Mouse (Mus musculus): Measurements from ENCODE around the gene Msh2.

- TF ChIP-seq CTCF (IDR thresholded peaks at IDR 0.05; ENCODE audit: low read depth) (no peak), EP300 (IDR thresholded peaks at IDR 0.05; ENCODE audit: low read depth) (no peak)
These were observed 7.9 kb upstream of the Msh2 start for GRCm38 (mm10) chr17:87664238-87664637.

Data from liver, embryonic 14.5 days (tissue).